Mouse (Mus musculus): ENCODE results near the gene Nipbl. TPM values are rescaled to one million over a fixed set of nuclear protein-coding genes. Genes with fewer than 3 reads are reported as not detected.
"Not testable (repeated sequence)": the region's sequence is repeated elsewhere in the genome, so short reads cannot be mapped to it uniquely, and the experiment has no call there.

Gene Nipbl
- 16.2 and 17.8 TPM in 2 replicates for polyA plus RNA-seq (2015; fragmentation: Nextera tagmentation; extraction: Ambion mirVana)

DNA sequence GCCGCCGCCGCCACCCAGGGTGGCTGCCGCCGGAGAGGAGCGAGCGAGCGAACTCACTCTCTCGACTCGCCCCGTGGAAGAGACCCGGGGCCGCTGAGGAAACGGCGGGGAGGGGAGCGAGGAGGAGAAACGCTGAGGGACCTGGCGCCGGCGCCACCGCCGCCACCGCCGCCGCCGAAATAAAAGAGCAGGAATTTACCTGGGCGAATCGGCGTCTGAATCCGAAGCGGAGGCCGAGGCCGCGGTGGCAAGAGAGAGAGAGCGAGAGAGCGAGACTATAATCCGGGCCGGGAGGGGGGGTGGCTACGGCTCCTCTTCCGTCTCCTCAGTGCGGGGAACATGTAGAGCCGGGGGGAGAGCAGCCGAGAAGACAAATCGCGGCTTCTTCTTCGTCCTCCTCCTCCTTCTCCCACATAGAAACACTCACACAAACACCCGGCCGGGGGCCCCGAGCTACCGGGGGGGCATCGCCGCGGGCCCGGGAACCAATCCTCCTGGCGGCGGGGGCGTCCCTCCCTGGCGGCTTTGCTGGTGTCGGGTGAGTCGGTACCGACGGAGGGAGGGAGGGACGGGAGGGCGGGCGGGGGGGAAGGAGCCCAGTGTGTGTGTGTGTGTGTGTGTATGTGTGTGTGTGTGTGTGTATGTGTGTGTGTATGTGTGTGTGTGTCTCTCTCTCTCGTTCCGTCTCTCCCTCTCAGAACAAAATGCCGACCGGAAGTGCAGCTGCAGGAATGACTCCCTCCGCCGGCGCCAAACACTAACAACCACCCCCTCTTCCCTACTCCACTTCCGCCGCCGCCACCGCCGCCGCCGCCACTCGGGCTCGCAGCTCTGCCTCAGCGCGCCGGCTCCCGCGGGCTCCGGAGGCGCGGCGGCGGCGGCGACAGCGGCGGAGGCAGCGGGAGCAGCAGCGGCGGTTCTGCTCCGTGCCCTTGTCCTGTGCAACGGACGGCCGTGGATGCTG, at the start of gene Nipbl:
TSS of gene Nipbl (minus strand) at position 538 of the 964 bp plus-strand sequence.
- Histone ChIP-seq H3K4me1 (replicated peaks; ENCODE audit: control insufficient read depth, insufficient read depth, low read length) (peaks cover 9% of the 10 kb centered on the region), H3K9me3 (ENCODE audit: control insufficient read depth, low read length) (no peaks in the 10 kb centered on the region), H3K36me3 (ENCODE audit: control insufficient read depth, insufficient read depth, low read length) (no peaks in the 10 kb centered on the region), H3K4me3 (ENCODE audit: low read length) (peak within 1 kb of the TSS; percentile 96), H3K27ac (ENCODE audit: low read length) (peak within 1 kb of the TSS; percentile 100), H3K9ac (ENCODE audit: low read length) (peak within 1 kb of the TSS; percentile 99), H3K4me2 (ENCODE audit: low read depth, low read length) (peak within 1 kb of the TSS; percentile 90), H3K27me3 (ENCODE audit: control insufficient read depth, insufficient read depth, low read depth, low read length) (no peaks in the 10 kb centered on the region)
- peak; percentile 89 for ATAC-seq (ENCODE audit: low read depth)
- 0% methylated on average over 67 of the region's 102 CpGs for WGBS

DNA sequence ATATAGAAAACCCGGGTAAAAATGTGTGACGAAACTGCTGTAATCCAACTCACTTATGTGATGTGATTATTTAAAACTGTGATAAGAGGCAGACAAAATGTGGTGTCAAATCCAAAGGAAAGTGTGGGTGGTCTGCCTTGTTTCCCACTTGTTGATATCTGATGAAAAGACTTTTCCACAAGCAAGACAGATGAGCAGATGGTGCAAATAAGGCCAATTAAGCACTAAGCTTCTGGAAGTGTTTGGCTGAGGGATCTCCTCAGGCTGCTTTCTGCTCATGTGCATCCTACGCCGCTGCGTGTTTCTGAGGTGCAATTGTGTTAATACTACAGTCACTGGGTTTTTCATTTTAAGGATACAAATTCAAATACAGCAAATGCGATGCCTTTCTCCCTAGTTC, 41.0 kb upstream of the Nipbl start:
- no peak overlapping the region for H3K4me3 ChIP-seq (ENCODE audit: low read length)
- 58% methylated on average over 6 of the region's 6 CpGs for WGBS
- no peak overlapping the region for H3K27ac ChIP-seq (ENCODE audit: low read length)
- H3K36me3 ChIP-seq (ENCODE audit: control insufficient read depth, insufficient read depth, low read length): no peaks in the 10 kb centered on the region
- no peak overlapping the region for H3K9ac ChIP-seq (ENCODE audit: low read length)
- H3K4me1 ChIP-seq (replicated peaks; ENCODE audit: control insufficient read depth, insufficient read depth, low read length): no peaks in the 10 kb centered on the region
- ATAC-seq (ENCODE audit: low read depth): no peak
- H3K9me3 ChIP-seq (ENCODE audit: control insufficient read depth, low read length): no peaks in the 10 kb centered on the region
- no peak overlapping the region for H3K4me2 ChIP-seq (ENCODE audit: low read depth, low read length)
- H3K27me3 ChIP-seq (ENCODE audit: control insufficient read depth, insufficient read depth, low read depth, low read length): no peaks in the 10 kb centered on the region

DNA sequence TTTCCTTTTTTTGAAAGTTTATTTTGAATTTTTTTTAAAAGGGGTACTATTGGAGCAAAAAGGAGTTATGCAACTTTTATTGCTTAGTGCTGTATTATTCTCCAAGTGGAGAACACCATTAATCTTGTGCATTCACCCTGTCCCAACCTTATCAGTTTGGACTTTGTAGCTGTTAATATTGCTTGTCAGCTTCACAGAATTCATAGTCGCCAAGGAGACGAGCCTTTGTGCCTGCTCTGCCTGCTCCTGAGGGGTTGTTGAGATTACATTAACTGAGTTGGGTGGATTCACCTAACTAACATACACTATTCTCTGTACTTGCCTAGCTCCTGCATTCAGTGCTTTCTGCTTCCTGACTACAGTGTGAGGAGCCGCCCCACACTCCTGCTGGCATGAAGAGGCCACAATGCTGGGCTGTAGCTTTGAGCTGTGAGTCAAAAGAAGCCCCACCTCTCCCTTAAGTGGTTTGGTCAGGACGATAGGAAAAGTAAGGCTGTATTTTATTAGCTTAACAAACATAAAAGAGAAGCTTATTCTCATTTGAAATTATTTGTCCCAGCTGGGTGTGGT, 24.8 kb upstream of the Nipbl start:
- 28% methylated on average over 4 of the region's 4 CpGs for WGBS
- Histone ChIP-seq H3K27me3 (ENCODE audit: control insufficient read depth, insufficient read depth, low read depth, low read length) (no peaks in the 10 kb centered on the region), H3K4me1 (replicated peaks; ENCODE audit: control insufficient read depth, insufficient read depth, low read length) (no peaks in the 10 kb centered on the region), H3K27ac (ENCODE audit: low read length) (no peak overlapping the region), H3K9me3 (ENCODE audit: control insufficient read depth, low read length) (no peaks in the 10 kb centered on the region), H3K36me3 (ENCODE audit: control insufficient read depth, insufficient read depth, low read length) (no peaks in the 10 kb centered on the region), H3K4me3 (ENCODE audit: low read length) (no peak overlapping the region), H3K4me2 (ENCODE audit: low read depth, low read length) (no peak overlapping the region), H3K9ac (ENCODE audit: low read length) (no peak overlapping the region)
- no peak for ATAC-seq (ENCODE audit: low read depth)

DNA sequence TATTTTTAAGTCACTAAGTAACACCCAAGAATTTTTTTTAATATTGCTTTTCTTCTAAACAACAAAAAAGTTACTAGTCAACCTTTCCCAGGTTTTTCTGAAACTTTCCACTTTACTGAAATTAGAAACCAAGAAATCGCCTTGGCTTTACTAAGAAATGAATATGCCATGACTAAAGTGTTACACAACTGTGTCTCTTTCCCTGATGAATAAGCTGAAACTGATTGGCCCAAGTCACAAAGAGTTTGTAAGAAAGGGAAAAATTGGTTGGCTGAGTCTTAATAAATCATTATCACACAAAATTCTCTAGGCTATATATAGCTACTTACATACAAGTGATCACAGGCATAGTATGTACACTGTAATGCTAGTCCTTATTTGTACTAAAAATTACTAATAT, 19.3 kb upstream of the Nipbl start:
- no peaks in the 10 kb centered on the region for H3K9me3 ChIP-seq (ENCODE audit: control insufficient read depth, low read length)
- H3K36me3 ChIP-seq (ENCODE audit: control insufficient read depth, insufficient read depth, low read length): no peaks in the 10 kb centered on the region
- 78% methylated on average over 1 of the region's 1 CpGs for WGBS
- no peak overlapping the region for H3K27ac ChIP-seq (ENCODE audit: low read length)
- H3K4me1 ChIP-seq (replicated peaks; ENCODE audit: control insufficient read depth, insufficient read depth, low read length): no peaks in the 10 kb centered on the region
- no peaks in the 10 kb centered on the region for H3K27me3 ChIP-seq (ENCODE audit: control insufficient read depth, insufficient read depth, low read depth, low read length)
- ATAC-seq (ENCODE audit: low read depth): no peak
- H3K4me2 ChIP-seq (ENCODE audit: low read depth, low read length): no peak overlapping the region
- no peak overlapping the region for H3K4me3 ChIP-seq (ENCODE audit: low read length)
- H3K9ac ChIP-seq (ENCODE audit: low read length): no peak overlapping the region

DNA sequence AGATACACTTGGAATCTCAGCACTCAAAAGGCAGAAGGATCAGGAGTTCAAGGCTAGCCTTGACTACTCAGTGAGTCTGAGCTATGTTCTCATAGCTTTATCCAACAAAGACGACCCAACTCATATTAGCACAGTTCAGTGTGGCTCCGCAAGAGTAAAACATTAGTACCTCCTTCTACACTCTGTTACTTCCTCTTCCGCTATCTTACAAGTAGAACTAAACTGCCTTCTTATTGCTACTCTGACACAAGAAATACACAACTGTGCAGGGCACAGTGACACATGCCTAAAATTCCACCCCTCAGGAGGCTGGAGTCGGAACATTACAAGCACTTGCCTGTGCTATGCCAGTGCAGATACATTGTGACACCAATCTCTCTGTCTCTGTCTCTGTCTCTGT, 18.5 kb upstream of the Nipbl start:
- ATAC-seq (ENCODE audit: low read depth): no peak
- H3K4me1 ChIP-seq (replicated peaks; ENCODE audit: control insufficient read depth, insufficient read depth, low read length): no peaks in the 10 kb centered on the region
- no peak overlapping the region for H3K4me2 ChIP-seq (ENCODE audit: low read depth, low read length)
- H3K27ac ChIP-seq (ENCODE audit: low read length): no peak overlapping the region
- H3K27me3 ChIP-seq (ENCODE audit: control insufficient read depth, insufficient read depth, low read depth, low read length): no peaks in the 10 kb centered on the region
- no peak overlapping the region for H3K4me3 ChIP-seq (ENCODE audit: low read length)
- WGBS: 83% methylated on average over 4 of the region's 4 CpGs
- no peak overlapping the region for H3K9ac ChIP-seq (ENCODE audit: low read length)
- H3K9me3 ChIP-seq (ENCODE audit: control insufficient read depth, low read length): no peaks in the 10 kb centered on the region
- H3K36me3 ChIP-seq (ENCODE audit: control insufficient read depth, insufficient read depth, low read length): no peaks in the 10 kb centered on the region

DNA sequence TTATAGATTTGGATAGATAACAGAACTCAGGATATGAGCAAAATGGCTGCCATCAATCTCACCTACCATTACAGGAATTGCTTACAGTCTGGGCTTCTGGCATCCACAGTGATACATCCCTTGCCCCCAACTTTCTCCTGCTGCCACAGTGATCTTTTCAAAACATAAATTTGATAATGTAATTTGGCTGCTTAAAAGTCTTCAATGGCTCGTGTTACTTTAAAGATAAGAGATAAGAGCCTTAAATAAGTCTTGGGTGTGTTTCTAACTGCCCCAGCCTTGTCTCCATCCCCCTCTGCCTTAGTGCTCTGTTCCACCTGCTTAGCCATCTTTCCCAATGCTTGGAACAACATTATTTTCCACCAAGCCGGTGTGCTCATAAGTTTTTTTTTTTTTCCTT, 16.6 kb upstream of the Nipbl start:
- Histone ChIP-seq H3K36me3 (ENCODE audit: control insufficient read depth, insufficient read depth, low read length) (no peaks in the 10 kb centered on the region), H3K27me3 (ENCODE audit: control insufficient read depth, insufficient read depth, low read depth, low read length) (no peaks in the 10 kb centered on the region), H3K9me3 (ENCODE audit: control insufficient read depth, low read length) (no peaks in the 10 kb centered on the region), H3K4me1 (replicated peaks; ENCODE audit: control insufficient read depth, insufficient read depth, low read length) (no peaks in the 10 kb centered on the region), H3K4me2 (ENCODE audit: low read depth, low read length) (no peak overlapping the region), H3K9ac (ENCODE audit: low read length) (no peak overlapping the region), H3K4me3 (ENCODE audit: low read length) (no peak overlapping the region), H3K27ac (ENCODE audit: low read length) (no peak overlapping the region)
- WGBS: 53% methylated on average over 2 of the region's 2 CpGs
- no peak for ATAC-seq (ENCODE audit: low read depth)

DNA sequence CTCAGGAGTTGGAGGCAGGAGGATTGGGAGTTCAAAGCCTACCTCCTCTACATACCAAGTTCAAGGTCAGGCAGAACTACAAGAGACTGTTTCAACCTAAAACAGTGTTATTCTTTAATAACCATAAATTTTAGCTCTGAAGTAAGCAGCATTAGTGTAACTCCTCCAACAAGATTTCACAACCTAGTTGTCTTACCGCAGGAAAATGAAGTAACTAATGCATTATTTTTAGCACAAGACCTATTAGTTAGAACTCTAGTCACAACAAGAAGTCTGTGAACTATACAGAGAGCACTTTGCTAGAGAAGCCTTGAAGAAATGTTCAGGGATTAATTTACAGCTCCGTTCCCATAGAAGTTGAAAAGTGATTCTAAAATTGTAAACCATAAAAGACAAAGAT, 15.7 kb upstream of the Nipbl start:
- 87% methylated on average over 2 of the region's 2 CpGs for WGBS
- Histone ChIP-seq H3K27ac (ENCODE audit: low read length) (no peak overlapping the region), H3K4me2 (ENCODE audit: low read depth, low read length) (no peak overlapping the region), H3K27me3 (ENCODE audit: control insufficient read depth, insufficient read depth, low read depth, low read length) (no peaks in the 10 kb centered on the region), H3K36me3 (ENCODE audit: control insufficient read depth, insufficient read depth, low read length) (no peaks in the 10 kb centered on the region), H3K4me1 (replicated peaks; ENCODE audit: control insufficient read depth, insufficient read depth, low read length) (no peaks in the 10 kb centered on the region), H3K9me3 (ENCODE audit: control insufficient read depth, low read length) (no peaks in the 10 kb centered on the region), H3K9ac (ENCODE audit: low read length) (no peak overlapping the region), H3K4me3 (ENCODE audit: low read length) (no peak overlapping the region)
- ATAC-seq (ENCODE audit: low read depth): no peak

DNA sequence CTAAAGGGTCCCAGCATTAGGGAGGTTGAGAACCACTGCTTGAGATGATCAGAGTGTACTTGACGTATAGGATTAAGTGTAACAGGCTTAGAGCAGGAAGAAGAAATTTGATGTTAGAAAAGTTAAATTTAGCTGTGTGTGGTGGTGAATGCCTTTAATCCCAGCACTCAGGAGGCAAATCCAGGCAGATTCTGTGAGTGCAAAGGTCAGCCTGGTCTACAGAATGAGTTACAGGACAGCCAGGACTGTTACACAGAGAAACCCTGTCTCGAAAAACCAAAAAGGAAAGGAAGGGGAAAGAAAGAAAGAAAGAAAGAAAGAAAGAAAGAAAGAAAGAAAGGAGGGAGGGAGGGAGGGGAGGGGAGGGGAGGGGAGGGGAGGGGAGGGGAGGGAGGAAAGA, 12.0 kb upstream of the Nipbl start:
- H3K4me1 ChIP-seq (replicated peaks; ENCODE audit: control insufficient read depth, insufficient read depth, low read length); H3K27ac ChIP-seq (ENCODE audit: low read length); H3K36me3 ChIP-seq (ENCODE audit: control insufficient read depth, insufficient read depth, low read length); ATAC-seq (ENCODE audit: low read depth); H3K4me3 ChIP-seq (ENCODE audit: low read length); H3K9me3 ChIP-seq (ENCODE audit: control insufficient read depth, low read length); H3K9ac ChIP-seq (ENCODE audit: low read length); H3K4me2 ChIP-seq (ENCODE audit: low read depth, low read length); H3K27me3 ChIP-seq (ENCODE audit: control insufficient read depth, insufficient read depth, low read depth, low read length): not testable (repeated sequence)
- 87% methylated on average over 1 of the region's 2 CpGs for WGBS

DNA sequence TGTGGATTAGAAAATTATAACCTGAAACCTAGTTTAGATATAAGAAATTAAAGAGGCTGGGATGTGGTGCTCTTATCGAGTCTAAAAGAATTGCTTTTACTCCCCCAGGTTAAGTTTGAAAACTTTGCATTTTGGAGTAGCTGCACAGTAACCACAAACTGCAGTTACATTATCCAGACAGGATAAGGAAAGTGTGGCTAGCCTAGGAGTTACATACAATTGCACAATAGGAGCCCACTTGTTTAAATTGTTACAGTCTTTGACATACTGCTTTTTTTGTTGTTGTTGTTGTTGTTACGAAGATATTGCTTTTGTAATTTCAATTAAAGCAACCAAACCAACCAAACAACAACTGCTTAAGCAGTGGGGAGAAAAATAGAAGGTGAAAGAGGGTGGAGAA, 11.2 kb upstream of the Nipbl start:
- Histone ChIP-seq H3K27me3 (ENCODE audit: control insufficient read depth, insufficient read depth, low read depth, low read length) (no peaks in the 10 kb centered on the region), H3K9ac (ENCODE audit: low read length) (no peak overlapping the region), H3K36me3 (ENCODE audit: control insufficient read depth, insufficient read depth, low read length) (no peaks in the 10 kb centered on the region), H3K4me1 (replicated peaks; ENCODE audit: control insufficient read depth, insufficient read depth, low read length) (no peaks in the 10 kb centered on the region), H3K4me3 (ENCODE audit: low read length) (no peak overlapping the region), H3K4me2 (ENCODE audit: low read depth, low read length) (no peak overlapping the region), H3K27ac (ENCODE audit: low read length) (no peak overlapping the region), H3K9me3 (ENCODE audit: control insufficient read depth, low read length) (no peaks in the 10 kb centered on the region)
- ATAC-seq (ENCODE audit: low read depth): no peak
- 84% methylated on average over 2 of the region's 2 CpGs for WGBS
